Mouse (Mus musculus): Measurements from ENCODE around the gene Mcm6. TPM values are rescaled to one million over a fixed set of nuclear protein-coding genes. Genes with fewer than 3 reads are reported as not detected.

Mcm6 gene
- polyA plus RNA-seq, 1 experiment from 2014 or later = 325 TPM

GRCm38 (mm10) chr1:128368732-128369441, 9.4 kb upstream of the Mcm6 start:
- no peak for DNase-seq (ENCODE audit: low spot score)
- H3K4me1 ChIP-seq = no peaks in the 10 kb centered on the region
- H3K36me3 ChIP-seq = peaks cover 45% of the 10 kb centered on the region
- H3K27me3 ChIP-seq (ENCODE audit: low read depth, poor library complexity, severe bottlenecking) = no peaks in the 10 kb centered on the region
- WGBS = 91% methylated on average over 5 of the region's 5 CpGs
- H3K4me3 ChIP-seq = no peak overlapping the region
- no peak overlapping the region for H3K27ac ChIP-seq
- H3K9me3 ChIP-seq (replicated peaks) = no peaks in the 10 kb centered on the region

- DNase-seq (ENCODE audit: low spot score) = no peak
- WGBS = 68% methylated on average over 2 of the region's 2 CpGs
- H3K36me3 ChIP-seq = peaks cover 55% of the 10 kb centered on the region
- peaks cover 19% of the 10 kb centered on the region for H3K4me1 ChIP-seq
- H3K4me3 ChIP-seq = no peak overlapping the region
- no peaks in the 10 kb centered on the region for H3K27me3 ChIP-seq (ENCODE audit: low read depth, poor library complexity, severe bottlenecking)
- no peak overlapping the region for H3K27ac ChIP-seq
- H3K9me3 ChIP-seq (replicated peaks) = no peaks in the 10 kb centered on the region
Measured at GRCm38 (mm10) chr1:128360601-128361000, 1.1 kb upstream of the Mcm6 start.

- under 1% methylated on average over 35 of the region's 35 CpGs for WGBS
- no peaks in the 10 kb centered on the region for H3K9me3 ChIP-seq (replicated peaks)
- H3K36me3 ChIP-seq = peaks cover 62% of the 10 kb centered on the region
- peaks cover 19% of the 10 kb centered on the region for H3K4me1 ChIP-seq
- peak overlapping the region; percentile 87 for H3K4me3 ChIP-seq
- no peak for DNase-seq (ENCODE audit: low spot score)
- H3K27ac ChIP-seq = peak overlapping the region; percentile 96
- H3K27me3 ChIP-seq (ENCODE audit: low read depth, poor library complexity, severe bottlenecking) = no peaks in the 10 kb centered on the region
Measured at GRCm38 (mm10) chr1:128358916-128359553, 429 bp downstream of the Mcm6 start.

GRCm38 (mm10) chr1:128358276-128358675, 1.2 kb downstream of the Mcm6 start:
- no peaks in the 10 kb centered on the region for H3K9me3 ChIP-seq (replicated peaks)
- 78% methylated on average over 6 of the region's 6 CpGs for WGBS
- peaks cover 65% of the 10 kb centered on the region for H3K36me3 ChIP-seq

GRCm38 (mm10) chr1:128357452-128357851, 2.0 kb downstream of the Mcm6 start:
- no peaks in the 10 kb centered on the region for H3K27me3 ChIP-seq (ENCODE audit: low read depth, poor library complexity, severe bottlenecking)
- 0 out of 2 replicates have a peak overlapping the region, but pooled peaks have one; percentile 30 for H3K27ac ChIP-seq
- peaks cover 19% of the 10 kb centered on the region for H3K4me1 ChIP-seq
- no peak for DNase-seq (ENCODE audit: low spot score)
- H3K4me3 ChIP-seq = peak overlapping the region; percentile 87
- H3K9me3 ChIP-seq (replicated peaks) = no peaks in the 10 kb centered on the region
- peaks cover 65% of the 10 kb centered on the region for H3K36me3 ChIP-seq
- WGBS = 81% methylated on average over 3 of the region's 3 CpGs

More at GRCm38 (mm10) chr1:128358276-128358675, 1.2 kb downstream of the Mcm6 start:
- DNase-seq (ENCODE audit: low spot score) = no peak
- Histone ChIP-seq H3K27me3 (ENCODE audit: low read depth, poor library complexity, severe bottlenecking) (no peaks in the 10 kb centered on the region), H3K4me3 (peak overlapping the region; percentile 87), H3K4me1 (peaks cover 19% of the 10 kb centered on the region), H3K27ac (peak overlapping the region; percentile 96)

GRCm38 (mm10) chr1:128353092-128353491, 6.4 kb downstream of the Mcm6 start:
- peaks cover 9% of the 10 kb centered on the region for H3K4me1 ChIP-seq
- no peaks in the 10 kb centered on the region for H3K27me3 ChIP-seq (ENCODE audit: low read depth, poor library complexity, severe bottlenecking)
- WGBS = 89% methylated on average over 3 of the region's 3 CpGs
- no peak for DNase-seq (ENCODE audit: low spot score)
- no peak overlapping the region for H3K27ac ChIP-seq
- H3K36me3 ChIP-seq = peaks cover 96% of the 10 kb centered on the region
- no peak overlapping the region for H3K4me3 ChIP-seq
- no peaks in the 10 kb centered on the region for H3K9me3 ChIP-seq (replicated peaks)

GRCm38 (mm10) chr1:128344232-128344631, 15.2 kb downstream of the Mcm6 start:
- 92% methylated on average over 10 of the region's 10 CpGs for WGBS
- peaks cover 96% of the 10 kb centered on the region for H3K36me3 ChIP-seq
- H3K4me1 ChIP-seq = no peaks in the 10 kb centered on the region
- no peak overlapping the region for H3K4me3 ChIP-seq
- DNase-seq (ENCODE audit: low spot score) = no peak
- H3K27ac ChIP-seq = no peak overlapping the region
- no peaks in the 10 kb centered on the region for H3K9me3 ChIP-seq (replicated peaks)
- no peaks in the 10 kb centered on the region for H3K27me3 ChIP-seq (ENCODE audit: low read depth, poor library complexity, severe bottlenecking)

- Histone ChIP-seq H3K27me3 (ENCODE audit: low read depth, poor library complexity, severe bottlenecking) (no peaks in the 10 kb centered on the region), H3K36me3 (peaks cover 96% of the 10 kb centered on the region), H3K4me3 (no peak overlapping the region), H3K4me1 (no peaks in the 10 kb centered on the region), H3K9me3 (replicated peaks) (no peaks in the 10 kb centered on the region), H3K27ac (no peak overlapping the region)
- no peak for DNase-seq (ENCODE audit: low spot score)
- 94% methylated on average over 13 of the region's 13 CpGs for WGBS
Measured at GRCm38 (mm10) chr1:128337708-128338320, 21.6 kb downstream of the Mcm6 start.

- Histone ChIP-seq H3K27me3 (ENCODE audit: low read depth, poor library complexity, severe bottlenecking) (no peaks in the 10 kb centered on the region), H3K36me3 (peaks cover 95% of the 10 kb centered on the region), H3K4me1 (no peaks in the 10 kb centered on the region), H3K9me3 (replicated peaks) (no peaks in the 10 kb centered on the region), H3K27ac (no peak overlapping the region), H3K4me3 (no peak overlapping the region)
- 98% methylated on average over 1 of the region's 1 CpGs for WGBS
- no peak for DNase-seq (ENCODE audit: low spot score)
Measured at GRCm38 (mm10) chr1:128330313-128330712, 29.2 kb downstream of the Mcm6 start.

- Histone ChIP-seq H3K4me3 (no peak within 1 kb of the TSS), H3K27me3 (ENCODE audit: low read depth, poor library complexity, severe bottlenecking) (no peaks in the 10 kb centered on the region), H3K9me3 (replicated peaks) (no peaks in the 10 kb centered on the region), H3K4me1 (no peaks in the 10 kb centered on the region), H3K27ac (no peak within 1 kb of the TSS), H3K36me3 (peaks cover 93% of the 10 kb centered on the region)
- no peak for DNase-seq (ENCODE audit: low spot score)
- WGBS = 91% methylated on average over 3 of the region's 3 CpGs
Measured at GRCm38 (mm10) chr1:128328218-128328617, 31.2 kb downstream of the Mcm6 start, which contains the start of gene Lct. Gene Lct, minus strand, starts transcription at chr1:128328318.

GRCm38 (mm10) chr1:128327165-128327564, 32.3 kb downstream of the Mcm6 start:
- DNase-seq (ENCODE audit: low spot score) = no peak
- WGBS = 89% methylated on average over 1 of the region's 1 CpGs
- Histone ChIP-seq H3K36me3 (peaks cover 83% of the 10 kb centered on the region), H3K9me3 (replicated peaks) (no peaks in the 10 kb centered on the region), H3K27ac (no peak overlapping the region), H3K27me3 (ENCODE audit: low read depth, poor library complexity, severe bottlenecking) (no peaks in the 10 kb centered on the region), H3K4me3 (no peak overlapping the region), H3K4me1 (no peaks in the 10 kb centered on the region)

GRCm38 (mm10) chr1:128324776-128325175, 34.7 kb downstream of the Mcm6 start:
- H3K27me3 ChIP-seq (ENCODE audit: low read depth, poor library complexity, severe bottlenecking) = no peaks in the 10 kb centered on the region
- peaks cover 59% of the 10 kb centered on the region for H3K36me3 ChIP-seq
- DNase-seq (ENCODE audit: low spot score) = no peak
- H3K27ac ChIP-seq = no peak overlapping the region
- H3K4me3 ChIP-seq = no peak overlapping the region
- 91% methylated on average over 2 of the region's 2 CpGs for WGBS
- no peaks in the 10 kb centered on the region for H3K9me3 ChIP-seq (replicated peaks)
- no peaks in the 10 kb centered on the region for H3K4me1 ChIP-seq

- no peaks in the 10 kb centered on the region for H3K9me3 ChIP-seq (replicated peaks)
- no peak overlapping the region for H3K27ac ChIP-seq
- no peaks in the 10 kb centered on the region for H3K27me3 ChIP-seq (ENCODE audit: low read depth, poor library complexity, severe bottlenecking)
- H3K4me1 ChIP-seq = no peaks in the 10 kb centered on the region
- H3K4me3 ChIP-seq = no peak overlapping the region
- no peak for DNase-seq (ENCODE audit: low spot score)
- H3K36me3 ChIP-seq = peaks cover 42% of the 10 kb centered on the region
- 96% methylated on average over 8 of the region's 8 CpGs for WGBS
Measured at GRCm38 (mm10) chr1:128323026-128323643, 36.3 kb downstream of the Mcm6 start.

All from limb, embryonic 10.5 days (tissue).